Mouse (Mus musculus): ENCODE data around the gene Pole. TPM values are rescaled to one million over a fixed set of nuclear protein-coding genes. Genes with fewer than 3 reads are reported as not detected.
A peak's percentile ranks its signal among the peaks of the same experiment; 100 is the strongest.

The Pole gene
- total and polyA plus RNA-seq, 2 experiments from 2014 or later: 4.8 to 15.8 TPM

- no peak overlapping the region for H3K27ac ChIP-seq
- WGBS: 78% methylated on average over 2 of the region's 2 CpGs
- H3K36me3 ChIP-seq (ENCODE audit: insufficient read depth, low read length): no peaks in the 10 kb centered on the region
- H3K4me2 ChIP-seq (ENCODE audit: low read depth, low read length): peak overlapping the region; percentile 97
- H3K4me1 ChIP-seq (ENCODE audit: insufficient read depth, low read length): peaks cover 4% of the 10 kb centered on the region; the same call in 1 of the 2 replicates
- H3K27me3 ChIP-seq (ENCODE audit: insufficient read depth, low read length): no peaks in the 10 kb centered on the region
- DNase-seq (ENCODE audit: low spot score) (no peak), ATAC-seq (no peak)
- no peak for TF ChIP-seq CTCF (IDR thresholded peaks at IDR 0.05; ENCODE audit: low read depth)
- no peak overlapping the region for H3K9ac ChIP-seq (replicated peaks; ENCODE audit: low read length)
- H3K9me3 ChIP-seq (ENCODE audit: low read length): no peaks in the 10 kb centered on the region
- H3K4me3 ChIP-seq (ENCODE audit: low read length): peak overlapping the region; percentile 73
Measured at GRCm38 (mm10) chr5:110287084-110287475, 974 bp downstream of the Pole start.

- Histone ChIP-seq H3K27me3 (ENCODE audit: insufficient read depth, low read length) (no peaks in the 10 kb centered on the region), H3K27ac (no peak overlapping the region), H3K4me3 (ENCODE audit: low read length) (no peak overlapping the region), H3K9ac (replicated peaks; ENCODE audit: low read length) (no peak overlapping the region), H3K9me3 (ENCODE audit: low read length) (no peaks in the 10 kb centered on the region), H3K4me2 (ENCODE audit: low read depth, low read length) (no peak overlapping the region), H3K4me1 (ENCODE audit: insufficient read depth, low read length) (no peaks in the 10 kb centered on the region), H3K36me3 (ENCODE audit: insufficient read depth, low read length) (no peaks in the 10 kb centered on the region; the same call in 1 of the 2 replicates)
- TF ChIP-seq CTCF (IDR thresholded peaks at IDR 0.05; ENCODE audit: low read depth): no peak
- ATAC-seq: no peak
- WGBS: 87% methylated on average over 1 of the region's 1 CpGs
- no peak for DNase-seq (ENCODE audit: low spot score)
Measured at GRCm38 (mm10) chr5:110291649-110292048, 5.5 kb downstream of the Pole start.

GRCm38 (mm10) chr5:110296637-110297036 lies 10.5 kb downstream of the Pole start:
- Histone ChIP-seq H3K36me3 (ENCODE audit: insufficient read depth, low read length) (peaks cover 11% of the 10 kb centered on the region; the same call in 1 of the 2 replicates), H3K9me3 (ENCODE audit: low read length) (no peaks in the 10 kb centered on the region), H3K4me2 (ENCODE audit: low read depth, low read length) (no peak overlapping the region), H3K4me1 (ENCODE audit: insufficient read depth, low read length) (no peaks in the 10 kb centered on the region), H3K4me3 (ENCODE audit: low read length) (no peak overlapping the region), H3K27me3 (ENCODE audit: insufficient read depth, low read length) (no peaks in the 10 kb centered on the region), H3K9ac (replicated peaks; ENCODE audit: low read length) (no peak overlapping the region), H3K27ac (no peak overlapping the region)
- TF ChIP-seq CTCF (IDR thresholded peaks at IDR 0.05; ENCODE audit: low read depth): no peak
- WGBS: 83% methylated on average over 1 of the region's 1 CpGs
- DNase-seq (ENCODE audit: low spot score): no peak
- ATAC-seq: no peak

- WGBS: 91% methylated on average over 2 of the region's 2 CpGs
- Histone ChIP-seq H3K4me1 (ENCODE audit: insufficient read depth, low read length) (no peaks in the 10 kb centered on the region), H3K4me3 (ENCODE audit: low read length) (no peak overlapping the region), H3K9ac (replicated peaks; ENCODE audit: low read length) (no peak overlapping the region), H3K27ac (no peak overlapping the region), H3K4me2 (ENCODE audit: low read depth, low read length) (no peak overlapping the region), H3K9me3 (ENCODE audit: low read length) (no peaks in the 10 kb centered on the region), H3K27me3 (ENCODE audit: insufficient read depth, low read length) (no peaks in the 10 kb centered on the region), H3K36me3 (ENCODE audit: insufficient read depth, low read length) (peaks cover 14% of the 10 kb centered on the region; the same call in 1 of the 2 replicates)
- no peak for TF ChIP-seq CTCF (IDR thresholded peaks at IDR 0.05; ENCODE audit: low read depth)
- ATAC-seq (no peak), DNase-seq (ENCODE audit: low spot score) (no peak)
Measured at GRCm38 (mm10) chr5:110300591-110300990, 14.5 kb downstream of the Pole start.

- H3K9me3 ChIP-seq (ENCODE audit: low read length): no peaks in the 10 kb centered on the region
- H3K4me3 ChIP-seq (ENCODE audit: low read length): no peak overlapping the region
- 86% methylated on average over 7 of the region's 7 CpGs for WGBS
- DNase-seq (ENCODE audit: low spot score) (peak; percentile 6), ATAC-seq (no peak)
- peaks cover 3% of the 10 kb centered on the region; the same call in 1 of the 2 replicates for H3K36me3 ChIP-seq (ENCODE audit: insufficient read depth, low read length)
- no peak overlapping the region for H3K27ac ChIP-seq
- no peak for TF ChIP-seq CTCF (IDR thresholded peaks at IDR 0.05; ENCODE audit: low read depth)
- H3K9ac ChIP-seq (replicated peaks; ENCODE audit: low read length): no peak overlapping the region
- H3K4me1 ChIP-seq (ENCODE audit: insufficient read depth, low read length): no peaks in the 10 kb centered on the region
- H3K4me2 ChIP-seq (ENCODE audit: low read depth, low read length): no peak overlapping the region
- H3K27me3 ChIP-seq (ENCODE audit: insufficient read depth, low read length): no peaks in the 10 kb centered on the region
Measured at GRCm38 (mm10) chr5:110308861-110309260, 22.8 kb downstream of the Pole start.

GRCm38 (mm10) chr5:110313127-110313526 lies 27.0 kb downstream of the Pole start:
- ATAC-seq (no peak), DNase-seq (ENCODE audit: low spot score) (no peak)
- H3K4me3 ChIP-seq (ENCODE audit: low read length): no peak overlapping the region
- no peak for TF ChIP-seq CTCF (IDR thresholded peaks at IDR 0.05; ENCODE audit: low read depth)
- no peak overlapping the region for H3K4me2 ChIP-seq (ENCODE audit: low read depth, low read length)
- H3K4me1 ChIP-seq (ENCODE audit: insufficient read depth, low read length): no peaks in the 10 kb centered on the region
- no peak overlapping the region for H3K9ac ChIP-seq (replicated peaks; ENCODE audit: low read length)
- 92% methylated on average over 3 of the region's 3 CpGs for WGBS
- H3K9me3 ChIP-seq (ENCODE audit: low read length): no peaks in the 10 kb centered on the region
- H3K27me3 ChIP-seq (ENCODE audit: insufficient read depth, low read length): no peaks in the 10 kb centered on the region
- H3K36me3 ChIP-seq (ENCODE audit: insufficient read depth, low read length): no peaks in the 10 kb centered on the region
- H3K27ac ChIP-seq: no peak overlapping the region

- Histone ChIP-seq H3K36me3 (ENCODE audit: insufficient read depth, low read length) (peaks cover 19% of the 10 kb centered on the region), H3K4me1 (ENCODE audit: insufficient read depth, low read length) (no peaks in the 10 kb centered on the region), H3K4me2 (ENCODE audit: low read depth, low read length) (no peak overlapping the region), H3K27me3 (ENCODE audit: insufficient read depth, low read length) (no peaks in the 10 kb centered on the region), H3K9me3 (ENCODE audit: low read length) (no peaks in the 10 kb centered on the region), H3K4me3 (ENCODE audit: low read length) (no peak overlapping the region), H3K27ac (no peak overlapping the region), H3K9ac (replicated peaks; ENCODE audit: low read length) (no peak overlapping the region)
- no peak for TF ChIP-seq CTCF (IDR thresholded peaks at IDR 0.05; ENCODE audit: low read depth)
- ATAC-seq (no peak), DNase-seq (ENCODE audit: low spot score) (no peak)
- 93% methylated on average over 3 of the region's 3 CpGs for WGBS
Measured at GRCm38 (mm10) chr5:110330508-110330907, 44.4 kb downstream of the Pole start.
